Comparison of ENCODE assay signal across 28 mouse cellular contexts in genomic region chr8:104034286-104034685, GRCm38 (mm10).
"Had no signal": no experiment of that assay in that cellular context is flagged by ENCODE, and none has a peak within 500 bp of the region (broad histone marks: within the 10 kb centered on the region; RNA-seq: fewer than 3 reads in every experiment).

No protein-coding gene starts in this region.

- H3K4me2 ChIP-seq: embryonic facial prominence, embryonic 12.5 days; embryonic facial prominence, embryonic 13.5 days; embryonic facial prominence, embryonic 15.5 days; forebrain, embryonic 12.5 days; forebrain, embryonic 13.5 days; forebrain, embryonic 15.5 days had no signal

- H3K9me3 ChIP-seq: forebrain, embryonic 15.5 days had no signal

- H3K36me3 ChIP-seq: embryonic facial prominence, embryonic 10.5 days; embryonic facial prominence, embryonic 12.5 days; embryonic facial prominence, embryonic 13.5 days; embryonic facial prominence, embryonic 15.5 days; forebrain, embryonic 10.5 days; forebrain, embryonic 12.5 days; forebrain, embryonic 15.5 days had no signal

- H3K27me3 ChIP-seq: embryonic facial prominence, embryonic 12.5 days; embryonic facial prominence, embryonic 13.5 days; embryonic facial prominence, embryonic 15.5 days; forebrain, embryonic 13.5 days; forebrain, embryonic 15.5 days had no signal

- ATAC-seq: forebrain, embryonic 13.5 days; forebrain, embryonic 14.5 days; forebrain, embryonic 15.5 days; forebrain, embryonic 16.5 days; forebrain, postnatal 0 days had no signal

- DNase-seq: cerebellum, adult 18-20 months; cerebellum, adult 2 months; cerebellum, adult 8-10 months; cerebellum, adult 9-10 months; cerebellum, adult 9-11 months; cerebellum, postnatal 10 days; cerebellum, postnatal 14 days; cerebellum, postnatal 25 days; cerebellum, postnatal 36 days; embryo, embryonic 11 days; forebrain, postnatal 0 days; gastrocnemius, adult 2 months; gastrocnemius, postnatal 10 days; gastrocnemius, postnatal 14 days; gastrocnemius, postnatal 25 days; gastrocnemius, postnatal 36 days; heart, adult 11 months had no signal

- H3K4me1 ChIP-seq: embryonic facial prominence, embryonic 10.5 days; embryonic facial prominence, embryonic 12.5 days; embryonic facial prominence, embryonic 15.5 days had no signal

- H3K9ac ChIP-seq: embryonic facial prominence, embryonic 12.5 days; embryonic facial prominence, embryonic 13.5 days; embryonic facial prominence, embryonic 15.5 days; forebrain, embryonic 12.5 days; forebrain, embryonic 13.5 days; forebrain, embryonic 15.5 days; forebrain, postnatal 0 days had no signal

- H3K27ac ChIP-seq: embryonic facial prominence, embryonic 10.5 days; embryonic facial prominence, embryonic 12.5 days; embryonic facial prominence, embryonic 13.5 days; embryonic facial prominence, embryonic 15.5 days; forebrain, embryonic 10.5 days; forebrain, embryonic 12.5 days; forebrain, embryonic 13.5 days; forebrain, embryonic 15.5 days; gastrocnemius, adult 2 months had no signal

- H3K4me3 ChIP-seq: embryonic facial prominence, embryonic 10.5 days; embryonic facial prominence, embryonic 12.5 days; embryonic facial prominence, embryonic 13.5 days; embryonic facial prominence, embryonic 15.5 days; erythroblast, embryonic 14.5 days; forebrain, embryonic 10.5 days; forebrain, embryonic 12.5 days; forebrain, embryonic 13.5 days; forebrain, embryonic 15.5 days; gastrocnemius, adult 2 months had no signal
